Mouse (Mus musculus): ENCODE data around the gene Tcf12.

The Tcf12 gene

GRCm38 (mm10) chr9:71818453-71818852 is 293.2 kb downstream of the Tcf12 start:
- no peaks in the 10 kb centered on the region; the same call in 1 of the 2 replicates for H3K27me3 ChIP-seq (ENCODE audit: insufficient read depth, low read length)
- peaks cover 7% of the 10 kb centered on the region for H3K4me1 ChIP-seq (replicated peaks; ENCODE audit: low read depth, low read length)
- no peaks in the 10 kb centered on the region for H3K9me3 ChIP-seq (ENCODE audit: low read length)
- no peak overlapping the region for H3K4me3 ChIP-seq (replicated peaks; ENCODE audit: low read length)
- TF ChIP-seq NANOG (IDR thresholded peaks at IDR 0.05; ENCODE audit: borderline replicate concordance, low read length) = no peak
- TF ChIP-seq POU5F1 (IDR thresholded peaks at IDR 0.05; ENCODE audit: borderline replicate concordance, low read length) = no peak
- no peak for TF ChIP-seq CTCF (conservative IDR thresholded peaks at IDR 0.05; ENCODE audit: low read length)
- no peaks in the 10 kb centered on the region for H3K36me3 ChIP-seq (ENCODE audit: insufficient read depth, low read length)

- Histone ChIP-seq H3K4me3 (replicated peaks; ENCODE audit: low read length) (no peak overlapping the region), H3K4me1 (replicated peaks; ENCODE audit: low read depth, low read length) (peaks cover 23% of the 10 kb centered on the region), H3K27me3 (ENCODE audit: insufficient read depth, low read length) (no peaks in the 10 kb centered on the region; the same call in 1 of the 2 replicates), H3K9me3 (ENCODE audit: low read length) (no peaks in the 10 kb centered on the region), H3K36me3 (ENCODE audit: insufficient read depth, low read length) (no peaks in the 10 kb centered on the region)
- no peak for TF ChIP-seq POU5F1 (IDR thresholded peaks at IDR 0.05; ENCODE audit: borderline replicate concordance, low read length)
Observed at GRCm38 (mm10) chr9:71816121-71816520, 295.6 kb downstream of the Tcf12 start.

GRCm38 (mm10) chr9:71813565-71813964 is 298.1 kb downstream of the Tcf12 start:
- no peak for TF ChIP-seq POU5F1 (IDR thresholded peaks at IDR 0.05; ENCODE audit: borderline replicate concordance, low read length)
- TF ChIP-seq NANOG (IDR thresholded peaks at IDR 0.05; ENCODE audit: borderline replicate concordance, low read length) = no peak
- no peak for TF ChIP-seq CTCF (conservative IDR thresholded peaks at IDR 0.05; ENCODE audit: low read length)
- Histone ChIP-seq H3K36me3 (ENCODE audit: insufficient read depth, low read length) (no peaks in the 10 kb centered on the region), H3K4me1 (replicated peaks; ENCODE audit: low read depth, low read length) (peaks cover 38% of the 10 kb centered on the region), H3K9me3 (ENCODE audit: low read length) (no peaks in the 10 kb centered on the region), H3K4me3 (replicated peaks; ENCODE audit: low read length) (no peak overlapping the region), H3K27me3 (ENCODE audit: insufficient read depth, low read length) (peaks cover 10% of the 10 kb centered on the region)

GRCm38 (mm10) chr9:71812914-71813313 is 298.8 kb downstream of the Tcf12 start:
- Histone ChIP-seq H3K9me3 (ENCODE audit: low read length) (no peaks in the 10 kb centered on the region), H3K36me3 (ENCODE audit: insufficient read depth, low read length) (no peaks in the 10 kb centered on the region), H3K27me3 (ENCODE audit: insufficient read depth, low read length) (peaks cover 10% of the 10 kb centered on the region), H3K4me1 (replicated peaks; ENCODE audit: low read depth, low read length) (peaks cover 40% of the 10 kb centered on the region), H3K4me3 (replicated peaks; ENCODE audit: low read length) (no peak overlapping the region)
- TF ChIP-seq POU5F1 (IDR thresholded peaks at IDR 0.05; ENCODE audit: borderline replicate concordance, low read length) (no peak), CTCF (conservative IDR thresholded peaks at IDR 0.05; ENCODE audit: low read length) (no peak), NANOG (IDR thresholded peaks at IDR 0.05; ENCODE audit: borderline replicate concordance, low read length) (no peak)

- H3K9me3 ChIP-seq (ENCODE audit: low read length) = no peaks in the 10 kb centered on the region
- H3K36me3 ChIP-seq (ENCODE audit: insufficient read depth, low read length) = no peaks in the 10 kb centered on the region
- TF ChIP-seq NANOG (IDR thresholded peaks at IDR 0.05; ENCODE audit: borderline replicate concordance, low read length) (no peak), POU5F1 (IDR thresholded peaks at IDR 0.05; ENCODE audit: borderline replicate concordance, low read length) (no peak), CTCF (conservative IDR thresholded peaks at IDR 0.05; ENCODE audit: low read length) (no peak)
- no peak overlapping the region for H3K4me3 ChIP-seq (replicated peaks; ENCODE audit: low read length)
- H3K27me3 ChIP-seq (ENCODE audit: insufficient read depth, low read length) = peaks cover 10% of the 10 kb centered on the region
- H3K4me1 ChIP-seq (replicated peaks; ENCODE audit: low read depth, low read length) = peaks cover 40% of the 10 kb centered on the region
Observed at GRCm38 (mm10) chr9:71812402-71812801, 299.3 kb downstream of the Tcf12 start.

DNA sequence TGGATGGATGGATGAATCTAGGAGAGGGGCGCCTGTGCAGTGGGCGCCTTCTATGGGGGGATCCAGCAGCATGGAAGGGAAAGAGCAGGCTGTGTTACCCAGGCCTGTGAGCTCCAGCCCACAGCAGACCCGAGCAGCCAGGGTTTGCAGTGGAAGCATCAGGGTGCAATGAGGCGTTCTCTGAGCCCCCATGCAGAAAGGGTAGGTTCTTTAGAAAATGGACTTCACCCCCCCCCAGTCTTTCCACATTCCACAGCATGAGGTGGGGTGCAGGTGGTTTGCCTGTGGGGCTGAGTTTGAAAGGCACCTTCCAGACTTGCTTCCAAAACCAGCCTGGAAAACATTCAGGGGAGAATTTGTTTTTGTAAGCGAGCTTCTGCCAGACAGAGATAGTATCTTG is 300.3 kb downstream of the Tcf12 start:
- no peaks in the 10 kb centered on the region for H3K9me3 ChIP-seq (ENCODE audit: low read length)

DNA sequence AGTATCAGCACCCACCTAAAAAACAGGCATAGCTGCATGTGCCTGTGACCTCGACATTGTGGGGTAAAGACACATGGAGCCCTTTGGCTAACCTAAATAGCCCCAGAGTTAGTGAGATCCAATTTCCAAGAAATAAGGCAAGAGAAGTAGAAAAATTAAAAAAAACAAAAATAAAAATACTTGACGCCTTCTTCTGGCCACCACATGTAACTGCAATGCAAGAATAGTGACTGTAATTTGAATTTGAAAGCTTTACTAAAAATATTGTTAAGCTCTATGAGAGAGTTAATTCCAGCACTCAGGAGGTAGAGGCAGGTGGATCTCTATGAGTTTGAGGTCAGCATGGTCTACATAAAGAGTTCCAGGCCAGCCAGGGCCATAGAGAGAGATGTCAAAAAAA is 300.9 kb downstream of the Tcf12 start:
- Histone ChIP-seq H3K36me3 (ENCODE audit: insufficient read depth, low read length) (no peaks in the 10 kb centered on the region), H3K27me3 (ENCODE audit: insufficient read depth, low read length) (peaks cover 10% of the 10 kb centered on the region), H3K9me3 (ENCODE audit: low read length) (no peaks in the 10 kb centered on the region), H3K4me3 (replicated peaks; ENCODE audit: low read length) (no peak overlapping the region), H3K4me1 (replicated peaks; ENCODE audit: low read depth, low read length) (peaks cover 40% of the 10 kb centered on the region)
- TF ChIP-seq POU5F1 (IDR thresholded peaks at IDR 0.05; ENCODE audit: borderline replicate concordance, low read length) (no peak), CTCF (conservative IDR thresholded peaks at IDR 0.05; ENCODE audit: low read length) (peak; percentile 41)

More for the DNA sequence above, 300.3 kb downstream of the Tcf12 start:
- Histone ChIP-seq H3K4me1 (replicated peaks; ENCODE audit: low read depth, low read length) (peaks cover 40% of the 10 kb centered on the region), H3K4me3 (replicated peaks; ENCODE audit: low read length) (no peak overlapping the region), H3K27me3 (ENCODE audit: insufficient read depth, low read length) (peaks cover 10% of the 10 kb centered on the region), H3K36me3 (ENCODE audit: insufficient read depth, low read length) (no peaks in the 10 kb centered on the region)
- TF ChIP-seq POU5F1 (IDR thresholded peaks at IDR 0.05; ENCODE audit: borderline replicate concordance, low read length) (no peak), NANOG (IDR thresholded peaks at IDR 0.05; ENCODE audit: borderline replicate concordance, low read length) (no peak)

DNA sequence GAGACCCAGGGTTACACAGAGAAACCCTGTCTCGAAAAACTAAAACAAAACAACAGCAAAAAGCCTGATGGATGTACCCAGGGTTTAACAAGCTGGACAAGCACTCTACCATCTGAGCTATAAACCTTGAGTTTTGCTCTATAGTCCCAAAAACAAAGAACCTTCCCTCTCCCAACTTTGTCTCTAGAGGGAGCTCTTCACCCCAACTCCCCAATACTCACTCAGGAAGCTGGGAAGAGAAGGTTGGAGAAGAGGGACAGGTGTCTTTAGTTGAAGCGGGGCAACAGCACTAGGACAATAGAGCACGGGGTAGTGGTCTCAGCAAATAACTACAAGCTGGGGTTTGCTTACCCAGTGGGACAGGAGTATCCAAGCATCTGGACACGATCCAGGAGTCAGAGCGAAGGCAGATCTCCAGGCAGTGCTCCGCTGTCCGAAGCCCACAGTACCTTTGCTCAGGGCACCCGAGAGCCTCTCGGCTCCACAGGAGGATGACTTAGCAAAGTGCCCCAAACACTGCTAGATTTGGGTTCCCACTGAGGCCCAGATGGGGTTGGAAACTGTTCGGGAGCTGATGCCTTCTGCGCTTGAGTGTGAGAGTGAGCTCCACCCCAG is 302.9 kb downstream of the Tcf12 start:
- Histone ChIP-seq H3K9me3 (ENCODE audit: low read length) (no peaks in the 10 kb centered on the region), H3K4me3 (replicated peaks; ENCODE audit: low read length) (peak overlapping the region; percentile 72), H3K27me3 (ENCODE audit: insufficient read depth, low read length) (peaks cover 10% of the 10 kb centered on the region), H3K4me1 (replicated peaks; ENCODE audit: low read depth, low read length) (peaks cover 42% of the 10 kb centered on the region), H3K36me3 (ENCODE audit: insufficient read depth, low read length) (no peaks in the 10 kb centered on the region)
- no peak for TF ChIP-seq POU5F1 (IDR thresholded peaks at IDR 0.05; ENCODE audit: borderline replicate concordance, low read length)
- no peak for TF ChIP-seq NANOG (IDR thresholded peaks at IDR 0.05; ENCODE audit: borderline replicate concordance, low read length)
- peak; percentile 60 for TF ChIP-seq CTCF (conservative IDR thresholded peaks at IDR 0.05; ENCODE audit: low read length)

GRCm38 (mm10) chr9:71807801-71808200 is 303.9 kb downstream of the Tcf12 start:
- Histone ChIP-seq H3K9me3 (ENCODE audit: low read length) (no peaks in the 10 kb centered on the region), H3K27me3 (ENCODE audit: insufficient read depth, low read length) (peaks cover 12% of the 10 kb centered on the region), H3K4me3 (replicated peaks; ENCODE audit: low read length) (no peak overlapping the region), H3K4me1 (replicated peaks; ENCODE audit: low read depth, low read length) (peaks cover 38% of the 10 kb centered on the region), H3K36me3 (ENCODE audit: insufficient read depth, low read length) (no peaks in the 10 kb centered on the region)
- TF ChIP-seq POU5F1 (IDR thresholded peaks at IDR 0.05; ENCODE audit: borderline replicate concordance, low read length) (no peak), CTCF (conservative IDR thresholded peaks at IDR 0.05; ENCODE audit: low read length) (no peak), NANOG (IDR thresholded peaks at IDR 0.05; ENCODE audit: borderline replicate concordance, low read length) (no peak)

Measured in E14TG2a.4 (cell line).